Mouse (Mus musculus) myocyte (in vitro differentiated cells): ENCODE data around the gene 5530401A14Rik.

Experiments used
- CEBPB ChIP-seq: IDR thresholded peaks from 2 replicates; pipeline ENCODE4 v1.6.1; 2011; ENCODE audit warnings: mild to moderate bottlenecking, moderate library complexity; ENCODE audit not compliant: poor library complexity, insufficient read depth, severe bottlenecking
- E2F4 ChIP-seq: IDR thresholded peaks from one replicate; pipeline ENCODE4 v1.6.1; 2011; ENCODE audit warnings: mild to moderate bottlenecking, control low read depth, moderate library complexity; ENCODE audit not compliant: insufficient read depth
- MAX ChIP-seq: IDR thresholded peaks from one replicate; pipeline ENCODE4 v1.6.1; 2011; ENCODE audit warnings: low read depth, mild to moderate bottlenecking, control low read depth
- MYOD1 ChIP-seq, 3 experiments: IDR thresholded peaks; one replicate each; pipeline ENCODE4 v1.6.1; 2011; ENCODE audit warnings: control low read depth in 2 of 3, low read depth in 2 of 3, mild to moderate bottlenecking in 2 of 3, moderate library complexity in 1 of 3; ENCODE audit not compliant: insufficient read length in 2 of 3, control insufficient read depth in 1 of 3
- MYOG ChIP-seq, 3 experiments: IDR thresholded peaks; one replicate each; pipeline ENCODE4 v1.6.1; 2011; ENCODE audit warnings: control low read depth in 2 of 3, low read depth in 2 of 3, mild to moderate bottlenecking in 2 of 3; ENCODE audit not compliant: insufficient read length in 2 of 3, control insufficient read depth in 1 of 3, insufficient read depth in 1 of 3
- POLR2A ChIP-seq: IDR thresholded peaks from one replicate; pipeline ENCODE4 v1.6.1; 2011; ENCODE audit warnings: low read depth, mild to moderate bottlenecking, control low read depth, moderate library complexity; ENCODE audit not compliant: insufficient read length
- POLR2AphosphoS2 ChIP-seq: IDR thresholded peaks from one replicate; pipeline ENCODE4 v1.6.1; 2011; ENCODE audit warnings: low read depth, control low read depth; ENCODE audit not compliant: insufficient read length
- REST ChIP-seq: IDR thresholded peaks from one replicate; pipeline ENCODE4 v1.6.1; 2011; ENCODE audit warnings: mild to moderate bottlenecking, control low read depth, moderate library complexity; ENCODE audit not compliant: insufficient read depth, insufficient read length
- SRF ChIP-seq: IDR thresholded peaks from one replicate; pipeline ENCODE4 v1.6.1; 2011; ENCODE audit warnings: low read depth; ENCODE audit not compliant: control insufficient read depth, insufficient read length
- TCF12 ChIP-seq: IDR thresholded peaks from one replicate; pipeline ENCODE4 v1.6.1; 2011; ENCODE audit warnings: mild to moderate bottlenecking, control low read depth; ENCODE audit not compliant: poor library complexity, insufficient read depth, severe bottlenecking
- TCF3 ChIP-seq: IDR thresholded peaks from one replicate; pipeline ENCODE4 v1.6.1; 2011; ENCODE audit warnings: low read depth, control low read depth; ENCODE audit not compliant: insufficient read length
- USF1 ChIP-seq: IDR thresholded peaks from one replicate; pipeline ENCODE4 v1.6.1; 2011; ENCODE audit warnings: low read depth, mild to moderate bottlenecking, control low read depth, moderate library complexity

- TF ChIP-seq POLR2AphosphoS2 (no peak), MAX (no peak), USF1 (no peak), POLR2A (no peak), TCF12 (no peak), SRF (no peak), MYOD1 (IDR thresholded peaks at IDR 0.05; ENCODE audit: control insufficient read depth in 1 of 3, insufficient read length in 2 of 3, low read depth in 2 of 3) (no peak), CEBPB (no peak), TCF3 (no peak), E2F4 (no peak), MYOG (IDR thresholded peaks at IDR 0.05; ENCODE audit: control insufficient read depth in 1 of 3, insufficient read depth in 1 of 3, insufficient read length in 2 of 3, low read depth in 2 of 3) (no peak), REST (no peak)
Measured at GRCm38 (mm10) chr11:81926393-81926792, 65.9 kb downstream of the 5530401A14Rik start.
